Mouse (Mus musculus) spleen, embryonic (tissue): ENCODE results near the gene Xpo6.

Experiments
- CTCF ChIA-PET: fragments of 350-600 bp; sonication (Branson Sonifier 250); formaldehyde crosslinking; loops from one replicate; lab custom pipeline; 2022; lab: Charles Lee

Xpo6 gene

GRCm38 (mm10) chr7:126082286-126082741 is 118.0 kb downstream of the Xpo6 start, which contains the start of gene Gsg1l:
Gene Gsg1l (minus strand): TSS chr7:126082411.
- CTCF ChIA-PET, result no interaction called here

GRCm38 (mm10) chr7:126081727-126082285 is 118.5 kb downstream of the Xpo6 start:
- CTCF ChIA-PET, result no interaction called here

GRCm38 (mm10) chr7:126080949-126081654 is 119.2 kb downstream of the Xpo6 start:
- CTCF ChIA-PET, result no interaction called here

- CTCF ChIA-PET, result no interaction called here
Observed at GRCm38 (mm10) chr7:126076935-126077334, 123.4 kb downstream of the Xpo6 start.

GRCm38 (mm10) chr7:126075058-126075457 is 125.2 kb downstream of the Xpo6 start:
- CTCF ChIA-PET, result no interaction called here

- CTCF ChIA-PET, result interaction anchor here (0.7 kb wide), 1 partner anchor 298 kb away, joined by 3 read pairs; no protein-coding TSS in a partner anchor
Observed at GRCm38 (mm10) chr7:126070321-126070720, 130.0 kb downstream of the Xpo6 start.

- CTCF ChIA-PET, result no interaction called here
Observed at GRCm38 (mm10) chr7:126066777-126067176, 133.5 kb downstream of the Xpo6 start.

- CTCF ChIA-PET, result no interaction called here
Observed at GRCm38 (mm10) chr7:126065243-126065876, 134.9 kb downstream of the Xpo6 start.

GRCm38 (mm10) chr7:126062228-126062627 is 138.1 kb downstream of the Xpo6 start:
- CTCF ChIA-PET, result no interaction called here

- CTCF ChIA-PET, result no interaction called here
Observed at GRCm38 (mm10) chr7:126058918-126059317, 141.4 kb downstream of the Xpo6 start.

GRCm38 (mm10) chr7:126057332-126057914 is 142.9 kb downstream of the Xpo6 start:
- CTCF ChIA-PET, result no interaction called here

- CTCF ChIA-PET, result no interaction called here
Observed at GRCm38 (mm10) chr7:126054574-126054973, 145.7 kb downstream of the Xpo6 start.

- CTCF ChIA-PET, result no interaction called here
Observed at GRCm38 (mm10) chr7:126053618-126054017, 146.7 kb downstream of the Xpo6 start.

GRCm38 (mm10) chr7:126051910-126052309 is 148.4 kb downstream of the Xpo6 start:
- CTCF ChIA-PET, result no interaction called here
